Mouse (Mus musculus) myocyte (in vitro differentiated cells): ENCODE results near the gene Ufm1. TPM values are rescaled to one million over a fixed set of nuclear protein-coding genes. Genes with fewer than 3 reads are reported as not detected.

Experiments used
- H3K27me3 ChIP-seq: one replicate; pipeline ENCODE4 v1.6.1; 2011; ENCODE audit not compliant: control insufficient read depth, insufficient read depth, insufficient read length
- H3K36me3 ChIP-seq: one replicate; pipeline ENCODE4 v1.6.1; 2011; ENCODE audit not compliant: control insufficient read depth, insufficient read depth
- H3K4me2 ChIP-seq: one replicate; pipeline ENCODE4 v1.6.1; 2011; ENCODE audit warnings: low read depth, control low read depth
- H3K4me3 ChIP-seq: one replicate; pipeline ENCODE4 v1.5.1; 2011; ENCODE audit warnings: mild to moderate bottlenecking, control low read depth, moderate library complexity
- H3K79me2 ChIP-seq: one replicate; pipeline ENCODE4 v1.6.1; 2011; ENCODE audit not compliant: control insufficient read depth, insufficient read depth
- H3ac ChIP-seq: one replicate; pipeline ENCODE4 v1.6.1; 2011; ENCODE audit not compliant: control insufficient read depth, insufficient read length
- CEBPB ChIP-seq: IDR thresholded peaks from 2 replicates; pipeline ENCODE4 v1.6.1; 2011; ENCODE audit warnings: mild to moderate bottlenecking, moderate library complexity; ENCODE audit not compliant: poor library complexity, insufficient read depth, severe bottlenecking
- E2F4 ChIP-seq: IDR thresholded peaks from one replicate; pipeline ENCODE4 v1.6.1; 2011; ENCODE audit warnings: mild to moderate bottlenecking, control low read depth, moderate library complexity; ENCODE audit not compliant: insufficient read depth
- MAX ChIP-seq: IDR thresholded peaks from one replicate; pipeline ENCODE4 v1.6.1; 2011; ENCODE audit warnings: low read depth, mild to moderate bottlenecking, control low read depth
- MYOD1 ChIP-seq, 3 experiments: IDR thresholded peaks; one replicate each; pipeline ENCODE4 v1.6.1; 2011; ENCODE audit warnings: control low read depth in 2 of 3, low read depth in 2 of 3, mild to moderate bottlenecking in 2 of 3, moderate library complexity in 1 of 3; ENCODE audit not compliant: insufficient read length in 2 of 3, control insufficient read depth in 1 of 3
- MYOG ChIP-seq, 3 experiments: IDR thresholded peaks; one replicate each; pipeline ENCODE4 v1.6.1; 2011; ENCODE audit warnings: control low read depth in 2 of 3, low read depth in 2 of 3, mild to moderate bottlenecking in 2 of 3; ENCODE audit not compliant: insufficient read length in 2 of 3, control insufficient read depth in 1 of 3, insufficient read depth in 1 of 3
- POLR2A ChIP-seq: IDR thresholded peaks from one replicate; pipeline ENCODE4 v1.6.1; 2011; ENCODE audit warnings: low read depth, mild to moderate bottlenecking, control low read depth, moderate library complexity; ENCODE audit not compliant: insufficient read length
- POLR2AphosphoS2 ChIP-seq: IDR thresholded peaks from one replicate; pipeline ENCODE4 v1.6.1; 2011; ENCODE audit warnings: low read depth, control low read depth; ENCODE audit not compliant: insufficient read length
- REST ChIP-seq: IDR thresholded peaks from one replicate; pipeline ENCODE4 v1.6.1; 2011; ENCODE audit warnings: mild to moderate bottlenecking, control low read depth, moderate library complexity; ENCODE audit not compliant: insufficient read depth, insufficient read length
- SRF ChIP-seq: IDR thresholded peaks from one replicate; pipeline ENCODE4 v1.6.1; 2011; ENCODE audit warnings: low read depth; ENCODE audit not compliant: control insufficient read depth, insufficient read length
- TCF12 ChIP-seq: IDR thresholded peaks from one replicate; pipeline ENCODE4 v1.6.1; 2011; ENCODE audit warnings: mild to moderate bottlenecking, control low read depth; ENCODE audit not compliant: poor library complexity, insufficient read depth, severe bottlenecking
- TCF3 ChIP-seq: IDR thresholded peaks from one replicate; pipeline ENCODE4 v1.6.1; 2011; ENCODE audit warnings: low read depth, control low read depth; ENCODE audit not compliant: insufficient read length
- USF1 ChIP-seq: IDR thresholded peaks from one replicate; pipeline ENCODE4 v1.6.1; 2011; ENCODE audit warnings: low read depth, mild to moderate bottlenecking, control low read depth, moderate library complexity
- polyA plus RNA-seq: library from polyadenylated mRNA; unstranded; fragments of >200 nt; fragmentation: generic; extraction: Trizol; gene quantifications from one replicate; pipeline ENCODE4 v1.2.1, GENCODE M21; 2012; ENCODE audit warnings: missing spikeins

Ufm1 gene
- polyA plus RNA-seq, 1 experiment = 60.1 TPM

DNA sequence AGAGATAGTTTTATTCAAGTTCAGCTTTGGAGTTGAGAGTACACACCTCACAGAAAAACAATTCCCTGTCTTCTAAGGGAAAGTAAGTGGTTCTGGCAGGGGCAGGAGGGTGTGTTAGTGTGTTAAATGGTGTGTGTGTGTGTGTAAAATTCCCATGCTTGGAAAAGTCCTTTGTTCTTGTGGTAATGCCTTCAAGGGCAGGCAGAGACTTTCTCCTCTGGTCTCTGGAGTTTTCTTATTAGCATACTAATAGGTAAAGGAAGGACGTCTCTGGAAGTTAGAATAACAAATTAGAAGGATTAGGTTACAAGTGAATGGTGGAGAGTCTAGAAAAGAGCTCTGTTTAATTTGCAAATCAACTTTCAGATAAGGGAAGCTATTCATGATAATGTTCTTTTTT, 5.6 kb upstream of the Ufm1 start:
- Histone ChIP-seq H3K36me3 (no peaks in the 10 kb centered on the region), H3ac (no peak overlapping the region), H3K79me2 (no peaks in the 10 kb centered on the region), H3K4me3 (no peak overlapping the region), H3K4me2 (no peak overlapping the region), H3K27me3 (no peaks in the 10 kb centered on the region)
- TF ChIP-seq POLR2AphosphoS2 (no peak), POLR2A (no peak), E2F4 (no peak), MYOD1 (IDR thresholded peaks at IDR 0.05; ENCODE audit: control insufficient read depth in 1 of 3, insufficient read length in 2 of 3, low read depth in 2 of 3) (no peak), REST (no peak), TCF3 (no peak), SRF (no peak), TCF12 (no peak), CEBPB (no peak), MYOG (IDR thresholded peaks at IDR 0.05; ENCODE audit: control insufficient read depth in 1 of 3, insufficient read depth in 1 of 3, insufficient read length in 2 of 3, low read depth in 2 of 3) (no peak), MAX (no peak), USF1 (no peak)

DNA sequence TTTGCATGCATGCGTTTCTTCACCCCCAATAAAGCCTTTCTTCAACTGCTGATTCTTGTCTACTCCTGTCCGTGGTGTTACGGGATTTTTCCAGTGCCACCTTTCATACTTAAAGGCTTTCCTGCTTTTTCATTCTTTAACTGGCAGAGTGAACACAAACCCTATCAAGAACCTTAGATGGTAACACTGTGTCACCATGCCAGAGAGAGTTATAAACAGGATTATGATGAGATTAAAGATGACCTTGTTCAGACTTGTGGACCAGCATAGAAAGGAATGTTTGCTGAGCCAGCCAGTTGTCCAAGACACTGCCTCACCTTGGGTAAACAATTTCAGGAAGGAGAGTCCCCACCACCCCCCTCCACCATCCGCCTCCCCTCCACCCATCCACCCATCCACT, 4.6 kb upstream of the Ufm1 start:
- H3ac ChIP-seq = no peak overlapping the region
- H3K4me3 ChIP-seq = no peak overlapping the region
- TF ChIP-seq MAX = no peak
- no peak for TF ChIP-seq E2F4
- TF ChIP-seq POLR2AphosphoS2 = no peak
- TF ChIP-seq REST = no peak
- TF ChIP-seq SRF = no peak
- no peak for TF ChIP-seq CEBPB
- TF ChIP-seq TCF12 = no peak
- no peak for TF ChIP-seq POLR2A
- no peak for TF ChIP-seq MYOG (IDR thresholded peaks at IDR 0.05; ENCODE audit: control insufficient read depth in 1 of 3, insufficient read depth in 1 of 3, insufficient read length in 2 of 3, low read depth in 2 of 3)
- TF ChIP-seq TCF3 = no peak
- H3K36me3 ChIP-seq = no peaks in the 10 kb centered on the region
- H3K4me2 ChIP-seq = no peak overlapping the region
- H3K79me2 ChIP-seq = peaks cover 3% of the 10 kb centered on the region
- H3K27me3 ChIP-seq = no peaks in the 10 kb centered on the region

GRCm38 (mm10) chr3:53854831-53855230, 8.8 kb downstream of the Ufm1 start:
- Histone ChIP-seq H3K4me3 (no peak overlapping the region), H3K36me3 (peaks cover 29% of the 10 kb centered on the region), H3K27me3 (no peaks in the 10 kb centered on the region), H3ac (no peak overlapping the region), H3K4me2 (no peak overlapping the region), H3K79me2 (no peaks in the 10 kb centered on the region)
- TF ChIP-seq TCF3 (no peak), USF1 (no peak), TCF12 (no peak)

DNA sequence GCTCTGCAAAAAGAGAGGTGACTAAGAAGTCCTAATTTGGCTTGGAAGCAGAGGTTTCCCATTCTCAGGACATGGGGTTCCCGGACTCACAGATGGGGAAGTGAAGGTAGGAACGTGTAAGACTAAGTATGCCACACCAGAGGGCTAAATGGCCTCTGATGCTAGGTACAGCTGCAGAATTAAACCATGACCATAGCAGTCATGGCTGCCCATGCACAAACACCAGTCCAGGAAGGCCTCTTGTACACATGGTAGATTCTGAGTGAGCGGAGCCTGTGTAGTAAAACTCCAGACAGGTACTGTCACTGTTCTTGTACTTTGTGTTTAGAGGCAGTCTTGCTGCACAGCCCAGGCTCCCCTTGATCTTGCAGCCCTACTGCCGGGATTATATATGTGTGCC, 9.4 kb downstream of the Ufm1 start:
- H3K27me3 ChIP-seq = no peaks in the 10 kb centered on the region

DNA sequence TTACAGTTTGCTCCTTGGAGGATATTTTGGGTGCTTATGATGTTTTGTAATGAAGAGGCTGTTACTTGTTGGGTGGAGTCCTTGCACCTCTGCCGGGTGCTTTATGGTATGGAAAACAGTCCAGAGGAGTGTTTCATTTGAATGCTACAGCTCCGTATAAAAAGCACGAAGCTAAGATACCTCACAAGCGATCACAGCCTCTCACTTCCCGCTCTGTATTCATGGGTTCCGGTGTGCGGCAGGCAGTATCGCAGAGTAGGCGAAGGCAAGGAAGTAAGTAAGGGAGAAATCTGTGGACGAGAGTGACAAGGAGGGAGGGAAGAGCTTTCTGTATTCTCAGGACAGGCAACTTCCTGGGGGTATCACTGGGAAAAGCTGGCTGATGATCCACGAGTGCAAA, 15.4 kb downstream of the Ufm1 start:
- no peak for TF ChIP-seq SRF
- TF ChIP-seq MYOD1 (IDR thresholded peaks at IDR 0.05; ENCODE audit: control insufficient read depth in 1 of 3, insufficient read length in 2 of 3, low read depth in 2 of 3) = no peak
- TF ChIP-seq POLR2A = no peak
- no peak for TF ChIP-seq CEBPB
- no peak for TF ChIP-seq MYOG (IDR thresholded peaks at IDR 0.05; ENCODE audit: control insufficient read depth in 1 of 3, insufficient read depth in 1 of 3, insufficient read length in 2 of 3, low read depth in 2 of 3)
- no peak for TF ChIP-seq TCF12
- TF ChIP-seq MAX = no peak
- TF ChIP-seq E2F4 = no peak
- no peak for TF ChIP-seq POLR2AphosphoS2
- TF ChIP-seq REST = no peak
- no peak for TF ChIP-seq TCF3
- TF ChIP-seq USF1 = no peak
- Histone ChIP-seq H3K4me2 (no peak overlapping the region), H3K36me3 (no peaks in the 10 kb centered on the region)

More for the DNA sequence above, 9.4 kb downstream of the Ufm1 start:
- H3K79me2 ChIP-seq = no peaks in the 10 kb centered on the region
- no peak for TF ChIP-seq MYOD1 (IDR thresholded peaks at IDR 0.05; ENCODE audit: control insufficient read depth in 1 of 3, insufficient read length in 2 of 3, low read depth in 2 of 3)
- TF ChIP-seq POLR2AphosphoS2 = peak; percentile 64
- H3ac ChIP-seq = no peak overlapping the region
- peaks cover 25% of the 10 kb centered on the region for H3K36me3 ChIP-seq
- no peak overlapping the region for H3K4me2 ChIP-seq
- no peak overlapping the region for H3K4me3 ChIP-seq

More for the DNA sequence above, 15.4 kb downstream of the Ufm1 start:
- H3ac ChIP-seq = no peak overlapping the region
- H3K4me3 ChIP-seq = no peak overlapping the region
- H3K79me2 ChIP-seq = no peaks in the 10 kb centered on the region
- H3K27me3 ChIP-seq = no peaks in the 10 kb centered on the region
